In the genomic region with DNA sequence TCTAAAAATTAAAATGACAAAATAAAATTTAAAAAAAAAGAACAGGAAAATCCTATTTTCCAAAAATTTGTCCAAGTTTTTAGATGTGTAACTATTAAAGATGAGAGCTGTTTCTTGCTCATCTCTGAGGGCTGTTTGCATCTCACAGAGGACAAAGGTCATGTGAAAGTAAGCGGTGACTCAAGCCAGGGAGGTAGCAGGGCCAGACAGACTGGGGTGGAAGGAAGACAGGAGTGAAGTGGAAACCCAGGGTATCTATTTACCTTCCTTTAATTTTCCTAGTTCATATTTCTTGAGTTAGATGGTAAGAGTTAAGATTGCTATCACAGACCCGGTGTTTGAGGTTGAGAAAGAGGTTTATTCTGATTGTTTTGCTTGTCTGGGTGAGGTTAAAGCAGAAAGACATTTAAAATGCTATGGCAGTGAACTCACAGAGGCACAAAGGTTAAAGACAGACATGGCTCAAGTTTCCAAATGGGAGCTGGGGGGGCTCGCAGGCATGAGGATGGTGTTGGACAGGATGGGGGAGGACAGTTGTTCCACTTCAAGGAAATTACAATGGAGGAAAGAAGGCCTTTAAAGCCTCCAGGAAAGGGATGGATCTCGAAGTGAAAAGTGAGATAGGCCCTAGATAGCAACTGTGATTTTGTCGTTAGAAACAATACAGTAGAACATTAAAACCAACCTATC, we compare ENCODE assay signal across 30 mouse cellular contexts. TPM values are rescaled to one million over a fixed set of nuclear protein-coding genes. Genes with fewer than 3 reads are reported as not detected.
DNase-seq lines count a peak whose midpoint lies in the region; ATAC-seq and TF ChIP-seq lines count a peak whose summit lies in the region.
"Had no signal": no experiment of that assay in that cellular context is flagged by ENCODE, and none has a peak within 500 bp of the region (broad histone marks: within the 10 kb centered on the region; RNA-seq: fewer than 3 reads in every experiment).

No protein-coding gene starts in this region.

- H3K36me3 ChIP-seq in kidney, adult 2 months (ENCODE audit: control insufficient read depth, insufficient read depth, low read length), result no peaks in the 10 kb centered on the region
- H3K36me3 ChIP-seq in kidney, embryonic 16.5 days (ENCODE audit: insufficient read depth, low read length), result no peaks in the 10 kb centered on the region
- H3K36me3 ChIP-seq in embryonic facial prominence, embryonic 10.5 days (replicated peaks), result no peaks in the 10 kb centered on the region
- H3K36me3 ChIP-seq: embryonic facial prominence, embryonic 13.5 days; forebrain, embryonic 12.5 days; forebrain, embryonic 15.5 days; G1E; heart, embryonic 12.5 days; heart, embryonic 15.5 days; hindbrain, embryonic 10.5 days; hindbrain, embryonic 13.5 days had no signal

- TF ChIP-seq POLR2A in kidney, adult 2 months (IDR thresholded peaks at IDR 0.05; ENCODE audit: low read depth, low read length), result no peak

- H3K4me2 ChIP-seq in kidney, embryonic 16.5 days (replicated peaks; ENCODE audit: low read depth, low read length), result no peak overlapping the region
- H3K4me2 ChIP-seq: embryonic facial prominence, embryonic 13.5 days; forebrain, embryonic 12.5 days; forebrain, embryonic 15.5 days; heart, embryonic 12.5 days; heart, embryonic 15.5 days; hindbrain, embryonic 13.5 days had no signal

- DNase-seq in kidney, adult 2 months, result peak; percentile 8
- DNase-seq in kidney, postnatal 10 days, result no peak
- DNase-seq in kidney, adult 11 months, result no peak
- DNase-seq in 3T3-L1 (ENCODE audit: low read depth, low spot score), result peak; percentile 14
- DNase-seq in embryonic facial prominence, embryonic 10.5 days (ENCODE audit: low spot score), result peak; percentile 33
- DNase-seq in left cerebral cortex, adult 11 months (ENCODE audit: low spot score), result no peak
- DNase-seq: adrenal gland, adult 8-10 months; adrenal gland, postnatal 25 days; cerebellum, adult 11-12 months; cerebellum, adult 8-10 months; cerebellum, postnatal 10 days; cerebellum, postnatal 36 days; gastrocnemius, postnatal 25 days; heart, adult 18-20 months; heart, postnatal 10 days; heart, postnatal 36 days had no signal

- WGBS in kidney, adult 2 months, result 32% methylated on average over 5 of the region's 5 CpGs
- WGBS in kidney, embryonic 16.5 days, result 20% methylated on average over 5 of the region's 5 CpGs
- 46% methylated on average over 5 of the region's 5 CpGs for WGBS in embryonic facial prominence, embryonic 10.5 days

- no peak overlapping the region for H3K27ac ChIP-seq in kidney, adult 2 months (ENCODE audit: insufficient read depth, low read depth, low read length)
- no peak overlapping the region for H3K27ac ChIP-seq in kidney, embryonic 16.5 days (ENCODE audit: low read length)
- H3K27ac ChIP-seq in embryonic facial prominence, embryonic 10.5 days (replicated peaks), result 0 out of 2 replicates have a peak overlapping the region, but pooled peaks have one; percentile 24
- H3K27ac ChIP-seq: embryonic facial prominence, embryonic 13.5 days; forebrain, embryonic 12.5 days; forebrain, embryonic 15.5 days; heart, embryonic 15.5 days; hindbrain, embryonic 10.5 days; hindbrain, embryonic 13.5 days had no signal

- ATAC-seq in kidney, embryonic 16.5 days (ENCODE audit: low FRiP score, low TSS enrichment), result peak; percentile 42; the same call in 1 of the 2 replicates
- ATAC-seq: forebrain, embryonic 15.5 days; hindbrain, embryonic 16.5 days; Patski had no signal

- no peaks in the 10 kb centered on the region for H3K9me3 ChIP-seq in kidney, embryonic 16.5 days (ENCODE audit: low read length)
- no peaks in the 10 kb centered on the region for H3K9me3 ChIP-seq in embryonic facial prominence, embryonic 10.5 days
- H3K9me3 ChIP-seq: embryonic facial prominence, embryonic 13.5 days; forebrain, embryonic 12.5 days; forebrain, embryonic 15.5 days; G1E; heart, embryonic 12.5 days; heart, embryonic 15.5 days; hindbrain, embryonic 10.5 days; hindbrain, embryonic 13.5 days had no signal

- H3K4me1 ChIP-seq in kidney, adult 2 months (ENCODE audit: control insufficient read depth, insufficient read depth, low read length), result no peaks in the 10 kb centered on the region
- no peaks in the 10 kb centered on the region for H3K4me1 ChIP-seq in kidney, embryonic 16.5 days (ENCODE audit: insufficient read depth, low read length)
- H3K4me1 ChIP-seq in embryonic facial prominence, embryonic 10.5 days, result peaks cover 6% of the 10 kb centered on the region
- H3K4me1 ChIP-seq: embryonic facial prominence, embryonic 13.5 days; forebrain, embryonic 12.5 days; forebrain, embryonic 15.5 days; heart, embryonic 12.5 days; heart, embryonic 15.5 days; hindbrain, embryonic 10.5 days; hindbrain, embryonic 13.5 days had no signal

- no peak for TF ChIP-seq CTCF in kidney, adult 2 months (conservative IDR thresholded peaks at IDR 0.05; ENCODE audit: insufficient read depth, insufficient read length, low read depth, low read length)

- H3K27me3 ChIP-seq in kidney, adult 2 months (replicated peaks; ENCODE audit: control insufficient read depth, insufficient read depth, low read length), result no peaks in the 10 kb centered on the region
- H3K27me3 ChIP-seq in kidney, embryonic 16.5 days (ENCODE audit: insufficient read depth, low read length), result no peaks in the 10 kb centered on the region
- no peaks in the 10 kb centered on the region for H3K27me3 ChIP-seq in embryonic facial prominence, embryonic 10.5 days (replicated peaks; ENCODE audit: low read depth, poor library complexity, severe bottlenecking)
- H3K27me3 ChIP-seq: CH12.LX; embryonic facial prominence, embryonic 13.5 days; forebrain, embryonic 12.5 days; forebrain, embryonic 15.5 days; heart, embryonic 12.5 days; heart, embryonic 15.5 days; hindbrain, embryonic 13.5 days; Patski had no signal

- no peak overlapping the region for H3K9ac ChIP-seq in kidney, embryonic 16.5 days (replicated peaks; ENCODE audit: low read length)
- H3K9ac ChIP-seq: embryonic facial prominence, embryonic 13.5 days; forebrain, embryonic 12.5 days; forebrain, embryonic 15.5 days; heart, embryonic 12.5 days; heart, embryonic 15.5 days; hindbrain, embryonic 13.5 days had no signal

- no peak overlapping the region for H3K4me3 ChIP-seq in kidney, adult 2 months (ENCODE audit: insufficient read depth, low read depth, low read length)
- H3K4me3 ChIP-seq in kidney, embryonic 16.5 days (ENCODE audit: low read length), result no peak overlapping the region
- H3K4me3 ChIP-seq in embryonic facial prominence, embryonic 10.5 days, result no peak overlapping the region
- H3K4me3 ChIP-seq: embryonic facial prominence, embryonic 13.5 days; erythroblast, embryonic 14.5 days; forebrain, embryonic 12.5 days; forebrain, embryonic 15.5 days; heart, embryonic 12.5 days; heart, embryonic 15.5 days; hindbrain, embryonic 10.5 days; hindbrain, embryonic 13.5 days had no signal

RNA-seq across cellular contexts. Expression of gene Cxcl13, which starts 27.2 kb away (rescaled TPM):
- 0.20 and 1.8 TPM in 2 replicates for polyA plus RNA-seq in kidney, adult 2 months (2012; rRNA removed)
- polyA plus RNA-seq in kidney, embryonic 16.5 days (2015; fragmentation: Nextera tagmentation; extraction: Ambion mirVana), result 6.5 and 6.6 TPM in 2 replicates
- 4.7 and 6.2 TPM in 2 replicates for polyA plus RNA-seq in embryonic facial prominence, embryonic 10.5 days (2016; fragmentation: Nextera tagmentation; extraction: Ambion mirVana)
- polyA plus RNA-seq: brain, embryonic 14.5 days; erythroblast, embryonic 14.5 days; forebrain, embryonic 12.5 days; G1E; Patski had no signal

Comparison
In these comparisons a context has a peak if more than half of its experiments do, and no peak if none do; other contexts are left out.
1. DNase-seq: peak in kidney, adult 2 months (single experiment), 3T3-L1 (single experiment) and embryonic facial prominence, embryonic 10.5 days (single experiment); none in kidney, postnatal 10 days (single experiment), kidney, adult 11 months (single experiment) and left cerebral cortex, adult 11 months (single experiment).